Mouse (Mus musculus) natural killer cell, adult 2 months (primary cell): ENCODE measurements around the gene Ina.

ENCODE experiments used
- DNase-seq, 2 experiments: peaks; one replicate each; pipeline ENCODE4 v3.0.0; 2022; ENCODE audit warnings: low spot score in 2 of 2

The Ina gene

DNA sequence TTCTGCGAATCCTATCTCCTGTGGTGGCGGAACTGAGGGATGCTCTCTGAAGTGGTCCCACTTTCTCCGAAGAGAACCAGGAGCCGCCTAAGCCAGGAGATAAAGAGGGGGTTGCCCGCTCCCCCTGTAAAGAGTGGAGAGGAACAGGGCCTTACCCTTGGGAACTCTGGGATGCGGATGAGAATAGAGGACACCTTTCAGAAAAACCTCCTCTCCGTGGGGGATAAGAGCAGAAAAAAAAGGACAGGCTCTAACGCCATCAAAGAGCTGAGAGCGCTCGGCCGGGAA lies 395 bp upstream of the Ina start:
- DNase-seq = no peak

DNA sequence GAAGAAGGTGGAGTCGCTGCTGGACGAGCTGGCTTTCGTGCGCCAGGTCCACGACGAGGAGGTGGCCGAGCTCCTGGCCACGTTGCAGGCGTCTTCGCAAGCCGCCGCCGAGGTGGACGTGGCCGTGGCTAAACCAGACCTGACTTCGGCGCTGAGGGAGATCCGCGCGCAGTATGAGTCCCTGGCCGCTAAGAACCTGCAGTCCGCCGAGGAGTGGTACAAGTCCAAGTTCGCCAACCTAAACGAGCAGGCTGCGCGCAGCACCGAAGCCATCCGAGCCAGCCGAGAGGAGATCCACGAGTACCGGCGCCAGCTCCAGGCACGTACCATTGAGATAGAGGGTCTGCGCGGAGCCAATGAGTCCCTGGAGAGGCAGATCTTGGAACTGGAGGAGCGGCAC lies 898 bp downstream of the Ina start:
- no peak for DNase-seq

DNA sequence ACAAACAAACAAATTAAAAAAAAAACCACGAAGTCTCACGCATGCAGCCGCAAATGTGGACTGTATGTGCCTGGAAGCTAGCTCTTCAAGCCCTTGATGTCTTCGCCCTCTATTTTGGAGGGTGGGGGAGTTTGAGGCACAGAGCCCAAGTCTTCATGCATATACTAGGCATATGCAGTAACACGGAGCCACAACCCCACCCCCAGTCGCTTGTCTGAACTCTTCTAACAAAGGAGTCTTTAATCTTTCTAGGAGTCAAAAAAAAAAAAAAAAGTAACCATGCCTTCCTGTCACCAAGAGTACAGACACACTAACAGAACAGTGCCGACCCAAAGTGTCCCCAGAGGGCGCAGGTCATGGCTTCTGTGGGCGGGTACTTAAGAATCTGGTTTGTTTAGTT lies 1.5 kb downstream of the Ina start:
- DNase-seq = no peak

DNA sequence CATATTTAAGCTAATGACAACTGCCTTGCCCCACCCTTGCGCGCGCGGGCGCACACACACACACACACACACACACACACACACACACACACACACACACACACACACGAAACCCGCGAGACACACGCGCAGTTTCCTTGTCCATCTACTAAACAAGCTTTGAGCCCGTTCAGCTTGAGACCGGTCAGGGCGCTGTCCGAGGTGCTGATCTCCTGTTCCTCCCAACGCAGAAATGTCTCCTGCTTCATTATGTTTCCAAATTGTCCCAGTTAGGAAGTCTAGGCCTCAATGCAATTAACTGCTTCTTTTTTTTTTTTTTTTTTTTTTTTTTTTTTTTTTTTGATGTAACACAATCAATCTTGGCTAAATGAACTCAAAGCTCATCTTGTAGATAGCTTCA lies 2.0 kb downstream of the Ina start:
- peak in 1 of 2 experiments; percentile 37 for DNase-seq

DNA sequence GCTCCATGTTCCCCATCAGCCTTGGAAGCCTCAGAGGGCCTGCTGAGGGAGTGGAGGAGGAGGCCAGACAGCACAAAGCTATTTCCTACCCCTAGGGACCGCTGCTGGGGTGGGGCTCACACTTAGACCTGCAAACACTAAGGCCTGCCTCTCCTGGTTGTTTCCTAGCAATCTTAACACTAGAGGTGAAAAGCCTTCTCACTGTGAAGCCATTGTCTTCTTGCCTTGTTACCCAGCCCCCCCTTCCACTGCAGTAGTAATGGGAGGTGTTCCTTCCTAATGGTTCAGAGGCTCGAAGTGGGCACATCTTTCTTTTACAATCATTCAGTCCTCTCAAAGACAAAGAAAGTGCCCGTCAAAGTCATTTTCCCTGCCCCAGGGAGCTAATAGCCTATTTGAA lies 3.3 kb downstream of the Ina start:
- DNase-seq = no peak

DNA sequence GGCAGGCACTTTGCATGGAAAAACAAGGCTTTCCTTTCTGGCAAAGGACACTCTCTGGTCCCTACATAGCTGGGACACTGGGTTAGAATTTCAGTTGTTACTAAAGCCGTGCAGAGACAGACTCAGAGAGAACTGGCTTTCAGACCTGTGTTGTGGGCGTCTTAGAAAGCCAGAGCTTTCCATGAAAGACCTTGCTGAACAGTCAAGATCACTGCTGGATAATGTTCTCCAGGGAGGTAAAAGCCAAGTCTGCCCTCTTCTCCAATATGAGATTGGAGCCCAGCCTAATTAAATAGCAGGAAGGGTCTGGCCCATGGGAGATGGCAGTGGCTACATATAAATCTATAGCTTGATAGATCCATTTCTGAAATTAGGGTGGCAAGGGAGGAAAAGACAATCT lies 3.8 kb downstream of the Ina start:
- no peak for DNase-seq

DNA sequence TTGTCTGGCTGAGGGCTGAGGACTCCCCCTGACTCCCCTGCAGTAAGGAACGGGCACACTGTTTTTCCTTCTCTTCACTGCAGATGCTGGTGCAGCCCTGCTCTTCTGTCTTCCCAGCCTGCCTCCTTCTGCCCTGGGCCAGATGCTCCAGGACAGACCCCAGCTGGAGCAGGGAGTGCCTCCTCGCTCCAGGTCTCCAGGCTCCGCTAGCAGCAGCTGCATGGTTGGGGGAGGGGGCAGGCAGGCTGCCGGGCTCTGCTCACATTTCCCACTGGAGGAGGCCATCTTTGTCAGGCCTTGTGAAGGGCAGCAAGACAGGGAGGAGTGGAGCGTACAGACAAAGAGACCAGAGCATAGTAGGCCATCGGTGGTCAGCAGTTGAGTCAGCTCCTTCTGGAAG lies 4.8 kb downstream of the Ina start:
- DNase-seq = no peak

DNA sequence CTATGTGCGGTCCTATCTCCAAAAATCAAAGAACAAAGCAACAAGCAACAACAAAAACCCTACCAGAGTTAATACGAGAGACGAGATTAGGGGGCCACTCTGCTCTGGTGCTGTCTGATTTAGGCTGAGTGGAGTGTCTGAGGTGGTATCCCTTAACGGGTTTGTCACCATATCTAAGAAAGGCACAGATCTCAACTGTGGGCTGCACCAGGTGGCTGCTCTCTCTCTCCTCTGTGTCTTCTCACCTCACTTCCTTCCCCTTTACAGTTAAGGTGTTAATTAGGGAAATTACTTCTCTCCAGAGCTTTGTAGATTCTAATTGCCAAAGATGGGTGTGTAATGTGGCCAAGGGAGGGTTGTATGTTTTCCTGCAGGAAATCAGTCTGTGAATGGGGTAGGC lies 8.2 kb downstream of the Ina start:
- DNase-seq = no peak

DNA sequence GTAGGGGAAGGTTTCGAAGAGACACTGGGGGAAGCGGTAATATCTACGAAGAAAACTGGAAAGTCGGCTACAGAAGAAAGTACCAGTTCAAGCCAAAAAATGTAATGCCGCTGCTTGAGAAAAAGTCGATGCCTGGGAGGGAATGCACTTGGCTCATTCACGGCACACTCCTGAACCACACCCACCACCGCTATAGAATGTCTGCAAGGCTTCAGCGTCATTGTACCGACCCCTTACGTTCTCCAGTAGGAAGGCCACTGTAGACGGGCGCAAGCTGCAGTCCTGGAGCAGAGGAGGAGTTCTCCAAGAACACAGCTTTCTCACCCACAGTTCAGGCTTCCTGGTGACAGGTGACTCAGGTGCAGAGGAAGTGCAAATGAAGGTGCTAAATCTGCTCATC lies 9.0 kb downstream of the Ina start:
- DNase-seq = no peak

DNA sequence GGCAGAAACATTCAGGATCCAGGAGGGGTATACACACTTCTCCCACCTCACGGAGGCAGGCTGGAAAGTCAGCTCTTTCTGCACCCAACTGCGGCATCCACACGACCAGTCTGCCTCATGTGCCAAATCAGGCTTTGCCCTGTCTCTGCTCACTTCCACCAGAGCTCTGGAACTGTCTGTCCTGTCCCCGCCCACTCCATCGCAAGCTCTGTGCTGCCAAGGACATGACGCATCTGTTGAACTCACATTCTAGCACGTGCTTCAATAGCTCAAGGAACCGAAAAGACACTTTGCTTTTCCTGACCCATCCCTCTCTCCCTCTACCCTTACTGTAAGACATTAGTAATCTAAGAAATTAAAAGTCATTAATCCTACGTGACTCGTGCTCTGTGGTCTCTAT lies 10.5 kb downstream of the Ina start:
- no peak for DNase-seq

DNA sequence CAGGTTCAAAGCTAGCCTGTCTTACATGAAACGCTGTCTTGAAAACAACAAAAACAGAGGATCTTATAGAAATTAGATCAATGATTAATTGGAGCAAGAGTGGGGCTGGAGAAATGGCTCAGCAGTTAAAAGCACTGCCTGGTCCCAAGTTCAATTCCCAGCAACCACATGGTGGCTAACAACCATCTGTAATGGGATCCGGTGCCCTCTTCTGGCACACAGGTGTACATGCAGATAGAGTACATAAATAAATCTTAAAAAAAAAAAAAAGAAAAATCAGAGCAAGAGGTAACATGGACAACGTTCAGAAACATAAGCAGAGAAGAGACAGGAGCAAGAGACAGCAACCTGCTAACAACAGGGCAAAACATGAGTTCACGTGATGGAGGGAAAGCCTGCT lies 12.0 kb downstream of the Ina start:
- no peak for DNase-seq

DNA sequence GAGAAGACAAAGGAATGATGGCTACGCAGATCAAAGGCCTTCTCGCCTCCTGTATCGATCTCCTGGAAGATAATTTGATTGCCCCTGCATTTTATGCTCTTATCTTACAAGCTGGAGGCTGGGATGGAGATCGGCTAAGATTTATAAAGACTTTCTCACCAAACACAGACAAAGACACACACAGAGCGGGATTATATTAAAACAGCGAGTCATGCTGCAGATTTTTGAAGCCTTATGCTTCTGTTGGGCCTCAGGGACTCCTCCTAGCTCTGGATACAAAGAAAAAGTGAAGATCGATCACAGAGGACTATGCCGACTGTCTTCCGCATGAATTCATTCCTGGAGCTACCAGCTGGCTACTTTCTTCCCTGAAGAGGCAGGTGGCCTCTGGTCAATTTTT lies 15.3 kb downstream of the Ina start:
- DNase-seq = no peak

DNA sequence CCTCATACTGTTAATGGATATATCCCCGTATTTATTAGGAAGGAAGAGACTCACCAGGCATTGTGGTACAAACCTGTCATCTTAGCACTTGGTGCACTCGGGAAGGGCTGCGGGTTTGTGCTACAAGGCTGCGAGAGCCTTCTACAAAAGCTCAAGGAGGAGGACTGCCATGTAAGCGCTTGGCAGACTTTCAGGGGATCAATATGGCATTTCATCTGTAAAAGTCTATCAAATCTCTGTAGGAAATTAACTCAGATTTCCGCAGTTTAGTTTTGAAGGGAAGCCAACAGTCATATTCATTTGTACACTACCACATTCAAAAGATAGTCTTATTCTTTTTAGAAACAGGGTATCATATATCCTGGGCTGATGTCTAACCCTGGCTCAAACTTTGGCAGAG lies 17.3 kb downstream of the Ina start:
- DNase-seq = no peak

DNA sequence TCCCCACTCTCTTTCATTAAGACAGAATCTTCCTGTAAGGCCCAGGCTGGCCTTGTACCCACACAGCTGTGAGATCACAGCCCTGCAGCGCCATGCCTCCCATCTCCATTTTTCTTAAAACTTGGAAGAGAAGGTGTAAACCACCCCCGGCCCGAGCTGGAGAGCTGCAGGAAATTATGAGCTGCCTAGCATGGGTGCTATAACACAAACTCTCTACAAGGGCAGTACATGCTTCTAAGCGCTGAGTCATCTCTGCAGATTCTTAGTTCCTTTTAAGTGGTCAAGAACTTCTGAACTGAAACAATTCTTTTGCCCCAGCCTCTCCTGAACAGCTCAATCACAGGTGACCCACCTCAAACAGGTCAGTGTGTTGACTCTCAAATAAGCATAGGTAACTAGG lies 20.4 kb downstream of the Ina start:
- no peak for DNase-seq

DNA sequence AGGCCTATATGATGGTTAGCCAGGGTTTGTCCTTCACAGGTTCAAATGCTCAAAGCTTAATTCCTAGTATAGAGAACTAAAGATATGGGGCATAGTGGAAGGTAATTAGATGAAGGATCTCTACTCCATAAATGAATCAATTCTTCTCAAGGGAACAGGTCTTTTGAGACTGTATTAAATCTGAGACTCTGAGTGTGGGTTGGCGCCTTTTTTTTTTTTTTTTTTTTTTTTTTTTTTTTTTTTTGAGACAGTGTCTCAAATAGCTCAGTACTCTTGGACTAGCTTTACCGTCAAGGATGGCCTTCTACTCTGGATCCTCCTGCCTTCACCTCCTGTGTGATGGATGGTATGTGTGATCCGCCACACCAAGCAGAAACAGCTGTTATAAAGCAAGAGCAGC lies 22.1 kb downstream of the Ina start:
- no peak for DNase-seq

DNA sequence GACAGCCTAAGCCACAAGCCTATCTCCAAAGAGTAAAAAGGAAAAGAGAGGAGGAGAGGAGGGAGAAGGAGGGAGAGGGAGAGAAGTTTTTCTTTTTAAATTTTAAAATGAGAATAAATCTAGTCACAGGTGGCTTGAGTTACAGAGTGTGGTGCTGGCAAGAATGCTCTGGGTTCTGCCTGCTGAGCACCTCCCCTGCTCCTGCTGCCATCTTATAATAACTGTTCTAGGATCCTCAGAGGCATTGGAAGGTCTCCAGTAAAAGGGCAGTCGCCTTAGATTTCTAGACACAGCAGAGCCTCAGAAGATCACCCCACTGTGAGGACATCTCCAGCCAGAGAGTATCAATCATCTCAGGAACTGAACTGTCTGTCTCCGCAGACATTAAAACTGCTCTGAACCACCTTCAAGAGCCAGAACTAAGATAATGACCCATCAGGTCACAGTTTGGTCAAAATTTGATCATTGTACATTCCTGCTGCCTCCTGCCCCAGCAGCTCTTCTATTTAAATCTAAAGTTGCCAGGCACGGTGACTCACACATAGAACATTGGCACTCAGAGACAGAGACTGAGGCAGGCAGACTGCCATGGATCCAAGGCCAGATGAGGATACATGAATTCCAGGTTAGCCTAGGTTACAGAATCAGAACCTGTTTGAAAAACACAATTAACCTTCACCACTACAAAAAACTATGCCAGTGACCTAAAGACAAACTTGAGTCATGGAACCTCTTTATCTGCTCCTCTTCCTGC lies 26.4 kb downstream of the Ina start:
- DNase-seq = no peak

DNA sequence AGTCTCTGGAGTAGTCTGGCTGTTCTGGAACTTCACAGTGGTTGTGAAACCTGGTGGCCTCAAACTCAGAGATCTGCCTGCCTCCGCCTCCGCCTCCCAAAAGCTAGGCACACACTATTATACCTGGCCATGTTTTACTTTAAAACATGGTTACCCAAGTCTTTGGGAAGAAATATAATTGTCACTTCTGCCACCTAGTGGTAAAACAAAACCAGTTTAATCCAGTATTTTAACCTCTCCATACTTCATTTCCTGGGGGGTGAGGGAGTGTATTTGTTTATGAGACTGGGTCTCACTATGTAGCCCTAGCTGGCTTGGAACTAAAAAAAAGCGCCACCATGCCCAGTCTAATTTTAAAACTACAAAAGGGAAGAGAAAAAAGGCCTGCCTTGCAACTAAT lies 29.1 kb downstream of the Ina start:
- DNase-seq = no peak

DNA sequence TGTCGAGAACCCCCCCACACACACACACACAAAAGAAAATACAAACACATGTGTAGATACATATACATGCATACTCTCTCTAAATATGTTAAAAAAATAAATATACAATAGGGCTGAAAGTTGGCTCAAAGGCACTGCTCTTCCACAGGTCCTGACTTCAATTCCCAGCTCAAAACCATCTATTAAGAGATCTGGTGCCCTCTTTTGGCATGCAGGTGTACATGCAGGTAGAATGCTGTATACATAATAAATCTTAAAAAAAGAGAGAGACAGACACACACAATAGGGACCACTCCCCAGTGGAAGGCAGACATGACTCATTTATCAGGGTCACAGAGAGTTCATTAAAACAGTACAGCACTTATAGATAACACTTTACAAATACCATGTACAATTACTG lies 31.8 kb downstream of the Ina start:
- DNase-seq = no peak

DNA sequence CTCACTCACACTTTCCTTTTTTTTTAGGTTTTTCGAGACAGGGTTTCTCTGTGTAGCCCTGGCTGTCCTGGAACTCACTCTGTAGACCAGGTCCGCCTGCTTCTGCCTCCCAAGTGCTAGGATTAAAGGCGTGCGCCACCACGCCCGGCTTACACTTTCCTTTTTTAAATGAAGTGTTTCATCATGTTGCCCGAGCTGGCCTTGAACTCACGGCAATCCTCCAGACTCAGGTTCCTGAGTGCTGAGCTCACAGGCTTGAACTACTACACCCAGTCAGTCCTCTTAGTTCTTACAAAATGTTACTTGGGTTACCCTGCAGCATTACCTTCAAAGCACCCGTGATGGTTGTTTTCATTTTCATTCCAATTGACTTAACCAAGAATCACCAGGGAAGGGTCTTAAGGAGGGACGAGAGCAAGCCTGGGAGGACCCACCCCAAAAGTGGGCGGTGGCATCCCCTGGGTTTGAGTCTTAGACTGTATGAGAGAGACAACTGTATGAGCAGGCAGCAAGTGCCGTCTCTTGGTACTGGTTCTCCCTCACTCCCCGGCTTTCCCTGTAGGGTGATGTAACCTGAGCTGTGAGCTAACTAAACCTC lies 32.8 kb downstream of the Ina start:
- DNase-seq = no peak

DNA sequence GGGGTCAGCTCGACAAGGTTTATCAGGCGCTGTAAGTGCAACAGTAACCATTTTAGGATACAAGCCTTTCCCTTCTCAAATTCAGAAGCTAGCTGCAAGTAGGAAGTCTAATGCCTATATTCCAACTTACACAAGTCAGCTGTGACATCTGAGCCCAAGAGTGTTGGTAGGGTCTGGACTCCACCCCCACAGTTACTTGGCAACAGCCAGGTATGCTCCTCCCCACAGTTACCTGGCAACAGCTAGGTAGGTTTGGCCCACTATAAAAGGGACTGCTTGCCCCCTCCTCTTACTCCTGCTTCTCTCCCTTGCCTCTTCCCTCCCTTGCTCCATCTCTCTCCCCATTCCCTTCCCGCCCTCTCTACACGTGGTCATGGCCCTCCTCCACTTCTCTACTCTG lies 34.6 kb downstream of the Ina start:
- DNase-seq = no peak

DNA sequence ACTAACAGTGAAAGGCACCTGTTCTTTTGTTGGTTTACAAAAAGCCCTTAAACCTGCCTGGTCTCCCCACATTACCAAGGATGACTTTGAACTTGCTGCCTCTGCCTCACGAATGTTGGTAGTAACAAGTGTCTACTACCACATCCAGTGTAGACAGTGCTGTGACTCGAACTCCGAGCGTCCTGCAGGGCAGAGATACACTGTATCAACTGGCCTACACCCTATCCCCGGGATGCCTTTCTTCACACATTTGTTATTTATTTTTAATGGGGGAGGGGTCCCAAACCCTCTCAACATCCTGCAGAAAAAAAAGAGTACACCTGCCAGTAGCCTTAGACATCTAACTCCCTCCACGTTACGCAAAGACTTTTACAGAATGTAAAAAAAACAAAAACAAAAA lies 35.3 kb downstream of the Ina start:
- DNase-seq = no peak

DNA sequence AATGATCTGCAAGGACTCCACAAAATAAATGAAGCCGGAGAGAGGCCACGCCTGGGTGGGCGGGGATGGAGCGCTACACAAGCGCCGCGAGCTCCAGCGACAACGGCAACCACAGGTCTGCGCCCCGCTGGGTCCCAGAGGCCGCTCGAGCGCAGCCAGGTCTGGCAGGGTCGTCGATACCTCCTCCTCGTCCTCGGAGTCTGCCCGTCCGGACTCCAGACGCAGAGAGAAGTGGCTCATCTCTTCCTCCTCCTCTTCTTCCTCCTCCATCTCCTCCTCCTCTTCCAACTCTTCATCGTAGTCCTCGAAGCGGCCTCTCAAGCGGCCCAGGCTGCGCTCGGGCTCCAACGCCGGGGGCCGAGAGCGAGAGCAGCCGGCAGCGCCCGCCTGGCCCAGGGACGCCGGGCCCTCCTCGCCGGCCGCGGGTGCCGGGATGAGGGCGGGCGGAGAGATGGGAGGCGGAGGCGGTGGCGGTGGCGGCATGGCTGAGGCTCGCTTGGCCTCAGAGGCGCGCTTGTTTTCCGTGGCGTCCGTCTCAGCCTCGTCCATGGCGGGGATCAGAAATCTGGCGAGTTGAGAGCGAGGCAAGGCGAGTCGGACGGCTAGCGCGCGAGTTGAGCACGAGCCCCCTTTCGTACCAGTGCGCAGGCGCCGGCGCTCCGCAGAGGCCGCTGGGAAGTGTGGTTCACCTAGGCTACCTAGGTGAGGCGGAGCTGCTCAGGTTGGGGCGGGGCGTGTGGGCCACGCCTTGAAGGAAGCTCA lies 36.0 kb downstream of the Ina start, which contains the start of gene Pcgf6:
Gene Pcgf6, minus strand, starts transcription at position 636 of the 762 bp plus-strand sequence.
- peak; percentile 61 to 79 for DNase-seq

DNA sequence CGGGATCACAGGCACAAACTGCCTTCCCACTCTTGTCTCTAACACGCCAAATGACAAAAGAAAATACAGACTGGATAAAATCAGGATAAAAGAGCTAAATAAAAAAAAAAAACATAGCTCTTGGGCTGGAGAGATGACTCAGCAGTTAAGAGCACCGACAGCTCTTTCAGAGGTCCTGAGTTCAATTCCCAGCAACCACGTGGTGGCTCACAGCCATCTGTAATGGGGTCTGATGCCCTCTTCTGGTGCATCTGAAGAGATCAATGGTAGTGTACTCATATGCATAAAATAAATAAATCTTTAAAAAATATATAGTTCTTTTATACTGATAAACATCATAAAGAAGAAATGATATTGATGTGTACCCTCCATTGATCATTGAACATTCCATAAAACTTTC lies 38.4 kb downstream of the Ina start:
- DNase-seq = no peak
